Mouse (Mus musculus) heart, embryonic 11.5 days (tissue): ENCODE data around the gene Fli1. TPM values are rescaled to one million over a fixed set of nuclear protein-coding genes. Genes with fewer than 3 reads are reported as not detected.

Experiments used
- ATAC-seq: fragments of 200-750 bp; cut with Nextera tagmentation; replicated peaks from 2 replicates; pipeline ENCODE4 v1.8.0; 2017; ENCODE audit warnings: moderate library complexity; ENCODE audit not compliant: insufficient number of reproducible peaks, low FRiP score, low TSS enrichment
- H3K27ac ChIP-seq: fragments of 300-500 bp; sonication (generic); 2 replicates; pipeline ENCODE4 v1.5.1; 2014; ENCODE audit warnings: mild to moderate bottlenecking, low read depth, low read length
- H3K27me3 ChIP-seq: fragments of 300-500 bp; sonication (generic); 2 replicates; pipeline ENCODE4 v1.6.1; 2014; ENCODE audit warnings: mild to moderate bottlenecking, low read length, mixed read lengths; ENCODE audit not compliant: control insufficient read depth, insufficient read depth
- H3K36me3 ChIP-seq: fragments of 300-500 bp; sonication (generic); 2 replicates; pipeline ENCODE4 v1.6.1; 2014; ENCODE audit warnings: mild to moderate bottlenecking, low read length, moderate library complexity, mixed read lengths; ENCODE audit not compliant: control insufficient read depth, insufficient read depth
- H3K4me1 ChIP-seq: fragments of 300-500 bp; sonication (generic); 2 replicates; pipeline ENCODE4 v1.6.1; 2014; ENCODE audit warnings: low read length; ENCODE audit not compliant: control insufficient read depth, insufficient read depth
- H3K4me2 ChIP-seq: fragments of 300-500 bp; sonication (generic); 2 replicates; pipeline ENCODE4 v1.6.1; 2014; ENCODE audit warnings: mild to moderate bottlenecking, moderate library complexity
- H3K4me3 ChIP-seq: fragments of 300-500 bp; sonication (generic); 2 replicates; pipeline ENCODE4 v1.5.1; 2014; ENCODE audit warnings: low read depth, low read length
- H3K9ac ChIP-seq: fragments of 300-500 bp; sonication (generic); 2 replicates; pipeline ENCODE4 v1.6.1; 2014; ENCODE audit warnings: mild to moderate bottlenecking, low read depth, low read length, moderate library complexity
- H3K9me3 ChIP-seq: fragments of 300-500 bp; sonication (generic); replicated peaks from 2 replicates; pipeline ENCODE4 v1.6.1; 2016; ENCODE audit warnings: low read length; ENCODE audit not compliant: control insufficient read depth
- WGBS: fragments of 180-500 bp; shearing (Covaris S2); extraction: QIAGEN DNeasy Blood & Tissue Kit; methylation state at CpG from one replicate; pipeline ENCODE4 v1.1.7; 2014; ENCODE audit not compliant: insufficient replicate concordance; 5-methylcytosine and 5-hydroxymethylcytosine counted together
- polyA plus RNA-seq: library from polyadenylated mRNA; unstranded; fragments of >200 nt; fragmentation: Nextera tagmentation; extraction: Ambion mirVana; gene quantifications from 2 replicates; pipeline ENCODE4 v1.2.1, GENCODE M21; 2014

The Fli1 gene
- polyA plus RNA-seq, 1 experiment from 2014 or later: 17.1 TPM

DNA sequence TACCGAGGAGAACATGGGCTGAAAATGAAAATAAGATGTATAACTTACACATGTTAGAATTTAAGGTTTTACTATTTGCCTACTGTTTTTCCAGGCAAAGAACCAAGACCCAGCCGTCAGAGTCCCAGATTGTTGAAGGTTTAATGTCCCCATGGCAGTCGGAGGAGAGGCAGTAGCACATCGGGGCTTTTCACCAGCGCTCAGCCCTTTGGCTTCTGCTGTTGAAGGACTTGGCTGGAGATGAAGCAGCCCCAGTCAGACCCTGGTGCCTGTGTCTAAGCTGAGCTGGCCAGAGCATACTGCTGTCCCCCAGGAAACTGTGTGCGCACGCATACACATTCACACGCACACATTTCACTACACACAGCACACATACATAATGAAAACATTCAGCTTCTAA, 75.2 kb downstream of the Fli1 start:
- Histone ChIP-seq H3K4me2 (no peak overlapping the region), H3K9ac (no peak overlapping the region), H3K36me3 (no peaks in the 10 kb centered on the region), H3K9me3 (no peaks in the 10 kb centered on the region), H3K4me1 (no peaks in the 10 kb centered on the region), H3K27ac (no peak overlapping the region), H3K27me3 (no peaks in the 10 kb centered on the region), H3K4me3 (no peak overlapping the region)
- WGBS: 84% methylated on average over 8 of the region's 8 CpGs
- no peak for ATAC-seq

- H3K4me2 ChIP-seq: no peak overlapping the region
- no peak overlapping the region for H3K9ac ChIP-seq
- no peaks in the 10 kb centered on the region for H3K27me3 ChIP-seq
- 56% methylated on average over 8 of the region's 8 CpGs for WGBS
- H3K27ac ChIP-seq: no peak overlapping the region
- H3K4me1 ChIP-seq: no peaks in the 10 kb centered on the region
- no peaks in the 10 kb centered on the region for H3K36me3 ChIP-seq
- no peaks in the 10 kb centered on the region for H3K9me3 ChIP-seq
- H3K4me3 ChIP-seq: no peak overlapping the region
- no peak for ATAC-seq
These were observed 75.8 kb downstream of the Fli1 start for GRCm38 (mm10) chr9:32466861-32467260.

GRCm38 (mm10) chr9:32456707-32457106, 86.0 kb downstream of the Fli1 start:
- 64% methylated on average over 3 of the region's 3 CpGs for WGBS
- no peaks in the 10 kb centered on the region for H3K4me1 ChIP-seq
- no peaks in the 10 kb centered on the region for H3K27me3 ChIP-seq
- no peak overlapping the region for H3K4me2 ChIP-seq
- H3K9ac ChIP-seq: no peak overlapping the region
- no peak for ATAC-seq
- no peaks in the 10 kb centered on the region for H3K9me3 ChIP-seq
- H3K27ac ChIP-seq: no peak overlapping the region
- H3K36me3 ChIP-seq: no peaks in the 10 kb centered on the region
- no peak overlapping the region for H3K4me3 ChIP-seq

- Histone ChIP-seq H3K9me3 (no peaks in the 10 kb centered on the region), H3K9ac (no peak overlapping the region), H3K4me1 (no peaks in the 10 kb centered on the region; the same call in 1 of the 2 replicates), H3K36me3 (no peaks in the 10 kb centered on the region), H3K27me3 (no peaks in the 10 kb centered on the region), H3K4me3 (no peak overlapping the region), H3K4me2 (no peak overlapping the region), H3K27ac (no peak overlapping the region)
- WGBS: 31% methylated on average over 7 of the region's 7 CpGs
- ATAC-seq: no peak
These were observed 92.5 kb downstream of the Fli1 start for GRCm38 (mm10) chr9:32450161-32450560.

DNA sequence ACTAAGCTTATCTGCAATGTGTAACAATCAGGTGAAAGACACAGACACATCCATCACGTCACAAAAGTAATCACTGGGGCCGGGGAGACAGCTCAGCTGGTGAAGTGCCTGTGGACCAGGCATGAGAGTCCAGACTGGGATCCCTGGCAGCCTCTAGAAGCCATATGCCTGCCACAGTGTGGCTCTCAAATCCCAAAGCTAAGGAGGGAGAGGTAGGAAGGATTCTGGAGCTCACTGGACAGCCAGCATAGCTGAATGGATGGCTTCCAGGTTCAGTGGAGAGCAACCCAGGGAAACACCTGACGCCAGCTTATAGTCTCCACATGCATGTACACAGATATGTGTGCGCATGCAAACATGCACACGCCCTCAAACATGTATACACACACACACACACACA, 93.9 kb downstream of the Fli1 start:
- Histone ChIP-seq H3K9me3 (no peaks in the 10 kb centered on the region), H3K36me3 (no peaks in the 10 kb centered on the region), H3K9ac (no peak overlapping the region), H3K4me2 (no peak overlapping the region), H3K4me3 (no peak overlapping the region), H3K27ac (no peak overlapping the region), H3K4me1 (peaks cover 7% of the 10 kb centered on the region), H3K27me3 (no peaks in the 10 kb centered on the region)
- ATAC-seq: no peak
- WGBS: 70% methylated on average over 5 of the region's 5 CpGs

DNA sequence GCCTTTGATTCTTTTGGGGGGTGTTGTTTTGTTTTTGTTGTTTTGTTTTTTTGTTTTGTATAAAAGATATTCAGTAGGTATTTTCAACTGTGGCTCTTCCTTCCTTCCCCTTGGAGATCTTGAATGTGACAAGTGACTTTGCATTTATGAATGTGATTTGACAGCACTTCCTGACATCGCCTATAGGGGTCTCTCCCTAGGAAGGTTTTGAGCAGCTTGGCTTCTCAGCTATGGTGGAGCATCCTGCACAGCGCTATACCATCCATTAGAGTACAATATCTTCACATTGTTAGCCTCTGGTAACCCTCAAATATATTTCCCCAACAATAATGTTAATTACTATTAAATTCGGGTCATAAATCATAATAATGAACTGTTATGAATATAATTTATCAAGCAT, 96.9 kb downstream of the Fli1 start:
- Histone ChIP-seq H3K27me3 (no peaks in the 10 kb centered on the region), H3K4me2 (no peak overlapping the region), H3K9me3 (no peaks in the 10 kb centered on the region), H3K27ac (no peak overlapping the region), H3K36me3 (no peaks in the 10 kb centered on the region), H3K9ac (no peak overlapping the region), H3K4me3 (no peak overlapping the region), H3K4me1 (peaks cover 7% of the 10 kb centered on the region)
- no peak for ATAC-seq
- 47% methylated on average over 3 of the region's 3 CpGs for WGBS

- Histone ChIP-seq H3K27ac (peak overlapping the region; percentile 71), H3K9ac (no peak overlapping the region), H3K4me3 (no peak overlapping the region), H3K36me3 (no peaks in the 10 kb centered on the region), H3K4me2 (no peak overlapping the region), H3K27me3 (no peaks in the 10 kb centered on the region), H3K9me3 (no peaks in the 10 kb centered on the region), H3K4me1 (peaks cover 7% of the 10 kb centered on the region)
- no peak; the same call in 1 of the 2 replicates for ATAC-seq
- 57% methylated on average over 6 of the region's 6 CpGs for WGBS
These were observed 98.0 kb downstream of the Fli1 start for GRCm38 (mm10) chr9:32444453-32445201.

GRCm38 (mm10) chr9:32443817-32444216, 98.8 kb downstream of the Fli1 start:
- H3K27ac ChIP-seq: no peak overlapping the region; the same call in 1 of the 2 replicates
- H3K4me2 ChIP-seq: no peak overlapping the region
- H3K9ac ChIP-seq: no peak overlapping the region
- H3K4me3 ChIP-seq: no peak overlapping the region
- WGBS: 54% methylated on average over 6 of the region's 6 CpGs
- no peaks in the 10 kb centered on the region for H3K36me3 ChIP-seq
- H3K9me3 ChIP-seq: no peaks in the 10 kb centered on the region
- H3K27me3 ChIP-seq: no peaks in the 10 kb centered on the region
- ATAC-seq: no peak
- H3K4me1 ChIP-seq: peaks cover 7% of the 10 kb centered on the region

DNA sequence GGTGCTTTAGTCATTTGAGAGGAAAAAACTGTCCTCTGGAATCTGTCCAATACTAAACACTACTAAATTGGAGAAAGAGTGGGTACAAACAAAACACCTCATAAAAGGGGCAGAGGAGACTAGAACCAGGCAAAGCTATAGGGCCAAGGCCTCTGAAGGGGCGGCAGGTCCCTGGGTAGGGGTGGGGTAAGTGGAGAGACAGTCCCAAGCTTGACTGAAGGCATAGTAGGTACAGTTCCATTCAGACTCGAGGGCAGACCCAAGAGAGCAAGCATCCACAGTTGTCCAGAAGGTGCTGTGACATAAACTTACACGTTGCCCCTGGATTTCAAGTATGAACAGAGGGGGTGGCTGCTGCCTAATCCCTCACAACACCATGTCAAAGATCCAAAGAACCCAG, 99.5 kb downstream of the Fli1 start:
- no peak overlapping the region for H3K4me2 ChIP-seq
- no peaks in the 10 kb centered on the region for H3K9me3 ChIP-seq
- H3K36me3 ChIP-seq: no peaks in the 10 kb centered on the region
- H3K27me3 ChIP-seq: no peaks in the 10 kb centered on the region
- peak overlapping the region; percentile 71 for H3K27ac ChIP-seq
- WGBS: 67% methylated on average over 3 of the region's 3 CpGs
- no peak overlapping the region for H3K4me3 ChIP-seq
- no peak for ATAC-seq
- H3K4me1 ChIP-seq: peaks cover 7% of the 10 kb centered on the region
- H3K9ac ChIP-seq: no peak overlapping the region
